Mouse (Mus musculus) lung, postnatal 14 days (tissue): Measurements from ENCODE around the gene Dcun1d2.
A peak's percentile ranks its signal among the peaks of the same experiment; 100 is the strongest.

Experiments used
- DNase-seq: peaks from one replicate; pipeline ENCODE4 v3.0.0; 2021

Gene Dcun1d2

GRCm38 (mm10) chr8:13253413-13253812 is 34.5 kb downstream of the Dcun1d2 start:
- no peak for DNase-seq

DNA sequence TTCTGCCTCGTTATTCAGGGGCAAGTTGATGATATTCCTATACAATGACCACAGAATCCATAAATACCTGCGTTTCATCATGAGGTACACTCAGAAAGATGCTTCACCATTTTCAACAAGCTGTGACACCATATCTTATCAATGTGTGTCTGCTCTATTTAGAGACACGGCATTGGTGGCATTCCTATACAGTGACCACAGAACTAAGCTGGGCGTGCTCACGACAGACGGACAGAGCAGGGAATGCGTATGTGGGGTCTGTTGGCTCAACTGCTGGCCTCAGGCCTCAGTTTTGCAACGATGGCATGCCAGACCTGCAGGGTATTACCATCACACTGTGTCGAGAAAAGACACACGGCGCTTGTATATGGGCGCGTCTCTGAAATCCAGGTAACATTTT is 35.1 kb downstream of the Dcun1d2 start:
- no peak for DNase-seq

- DNase-seq = no peak
These were observed 43.5 kb downstream of the Dcun1d2 start for GRCm38 (mm10) chr8:13244343-13244880.

DNA sequence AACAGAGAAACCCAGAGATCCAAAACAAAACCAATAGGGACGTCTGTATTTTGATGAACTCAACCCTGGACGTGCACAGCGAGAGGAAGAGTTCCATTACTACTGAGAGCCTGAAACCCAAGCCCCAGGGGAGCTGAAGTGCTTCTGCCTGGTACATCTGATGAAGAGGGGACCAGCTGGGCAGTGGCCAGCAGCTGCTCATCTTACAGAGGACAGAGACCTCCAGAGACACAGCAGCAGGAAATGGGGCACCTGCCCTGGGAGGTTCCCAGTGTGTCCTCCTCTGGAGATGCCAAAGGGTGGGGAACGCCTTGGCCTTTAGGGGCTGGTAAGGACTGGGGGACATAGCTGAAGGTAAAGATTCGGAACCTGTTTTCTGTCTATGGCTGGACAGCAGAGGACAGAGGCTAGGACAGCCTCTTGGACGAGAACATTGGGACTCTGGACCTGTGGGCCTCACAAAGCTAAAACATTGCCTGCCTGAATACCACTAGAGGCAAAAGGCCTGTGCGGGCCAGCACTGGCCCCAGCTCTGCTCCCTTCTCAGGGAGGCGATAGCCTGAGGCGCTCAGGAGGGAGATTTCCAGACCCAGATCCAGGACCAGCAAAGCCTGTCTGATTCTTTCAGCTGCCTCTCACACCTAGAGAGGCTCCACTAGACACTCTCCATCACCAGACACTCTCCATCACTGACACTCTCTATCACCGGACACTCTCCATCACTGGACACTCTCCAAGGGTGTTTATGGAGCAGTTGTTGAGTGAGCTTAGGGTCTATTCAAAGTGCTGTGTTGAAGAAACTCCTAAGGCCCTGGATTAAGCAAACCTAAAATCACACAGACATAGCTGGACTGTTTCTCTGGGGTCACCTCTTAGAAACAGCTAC is 44.7 kb downstream of the Dcun1d2 start:
- DNase-seq = no peak

DNA sequence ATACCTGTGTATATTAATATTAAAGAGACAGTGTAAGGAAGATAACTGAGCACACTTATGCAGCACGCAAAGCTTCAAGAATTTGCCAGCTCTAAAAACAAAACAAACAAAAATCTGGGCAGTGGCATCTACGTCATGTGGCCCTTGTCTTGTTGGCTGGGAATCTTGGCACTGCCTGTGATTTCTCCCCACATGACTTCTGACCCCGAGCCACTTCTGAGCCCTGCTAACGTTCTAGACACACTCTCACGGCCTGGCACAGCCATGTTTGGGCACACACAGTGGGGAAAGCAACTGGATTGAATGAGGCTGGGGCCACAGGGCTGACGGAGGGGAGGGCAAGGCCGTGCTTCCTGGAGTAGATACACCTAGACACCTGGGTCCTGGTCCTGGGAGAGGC is 47.2 kb downstream of the Dcun1d2 start:
- DNase-seq = peak; percentile 43

DNA sequence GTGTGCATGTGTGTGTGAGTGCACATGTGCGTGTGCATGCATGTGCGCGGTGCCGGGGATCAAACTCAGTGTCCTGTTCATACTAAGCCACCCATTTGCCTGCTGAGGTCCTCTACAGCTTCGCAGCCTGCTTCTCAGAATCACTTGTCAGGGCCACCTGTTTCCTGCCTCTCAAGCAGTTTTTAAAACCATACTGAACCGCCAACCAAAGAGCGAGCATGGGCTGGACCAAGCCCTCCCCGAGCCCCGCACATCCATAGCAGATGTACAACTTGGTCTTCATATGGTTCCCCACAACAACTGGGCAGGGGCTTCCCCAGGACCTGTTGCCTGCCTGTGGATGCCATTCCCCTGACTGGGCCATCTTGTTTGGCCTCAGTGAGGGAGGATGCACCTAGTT is 47.9 kb downstream of the Dcun1d2 start:
- no peak for DNase-seq

- no peak for DNase-seq
These were observed 53.1 kb downstream of the Dcun1d2 start for GRCm38 (mm10) chr8:13234803-13235202.

DNA sequence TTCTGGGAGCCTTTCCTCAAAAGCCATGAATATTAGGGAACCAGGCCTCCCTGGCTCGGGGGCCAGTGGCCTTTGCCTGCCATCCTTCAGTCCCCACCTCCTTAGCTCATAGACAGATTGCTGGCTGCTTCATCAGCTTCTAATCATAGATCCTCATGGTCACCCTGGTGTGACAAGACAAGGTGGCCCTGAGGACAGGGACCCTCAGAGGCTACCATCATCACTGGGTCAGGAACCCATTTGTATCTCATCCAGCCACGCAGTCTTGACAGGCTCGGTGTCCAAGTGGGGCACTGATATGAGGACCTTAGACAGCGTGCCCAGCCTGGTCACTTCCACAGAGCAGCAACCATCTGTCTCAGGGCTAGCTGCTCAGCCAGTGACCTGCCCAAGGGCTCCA is 57.5 kb downstream of the Dcun1d2 start:
- DNase-seq = no peak

DNA sequence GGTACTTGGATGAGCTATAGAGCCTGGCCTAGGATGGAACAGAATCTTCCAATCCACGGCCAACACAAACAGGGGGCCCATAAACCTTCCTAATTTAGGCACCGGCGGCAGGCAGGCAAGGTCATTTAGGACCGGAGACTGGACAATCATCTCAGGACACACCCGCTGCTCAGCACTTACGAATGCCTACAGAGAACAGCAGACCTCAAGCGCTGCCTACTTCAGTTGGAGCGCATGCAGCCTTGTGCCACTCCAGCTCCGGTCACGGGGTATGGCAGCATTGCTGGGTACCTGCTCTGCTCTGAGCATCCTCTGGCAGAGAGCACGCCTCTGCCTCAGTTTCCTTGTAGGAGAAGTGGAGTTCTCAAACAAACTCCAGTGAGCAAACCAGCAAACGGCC is 58.1 kb downstream of the Dcun1d2 start:
- no peak for DNase-seq

GRCm38 (mm10) chr8:13228923-13229610 is 58.9 kb downstream of the Dcun1d2 start:
- DNase-seq = no peak

DNA sequence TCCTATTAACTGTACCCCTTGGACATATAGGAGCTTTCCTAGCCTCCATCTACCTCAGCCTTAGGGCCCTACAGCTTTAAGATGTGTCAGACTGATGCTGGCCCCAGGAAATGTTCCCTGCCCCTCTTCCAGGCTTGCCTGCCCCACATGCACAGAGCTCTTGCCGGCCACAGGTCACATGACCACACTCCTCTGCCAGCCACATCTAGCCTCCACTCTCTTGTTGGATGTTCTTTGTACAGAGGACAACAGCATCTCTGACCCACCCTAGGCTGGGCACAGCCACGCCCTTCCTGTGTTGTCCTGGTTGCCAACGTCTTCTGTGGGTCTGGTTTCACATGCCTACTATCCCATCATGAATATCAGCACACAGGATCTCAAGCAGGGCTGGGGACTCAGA is 60.7 kb downstream of the Dcun1d2 start:
- no peak for DNase-seq

DNA sequence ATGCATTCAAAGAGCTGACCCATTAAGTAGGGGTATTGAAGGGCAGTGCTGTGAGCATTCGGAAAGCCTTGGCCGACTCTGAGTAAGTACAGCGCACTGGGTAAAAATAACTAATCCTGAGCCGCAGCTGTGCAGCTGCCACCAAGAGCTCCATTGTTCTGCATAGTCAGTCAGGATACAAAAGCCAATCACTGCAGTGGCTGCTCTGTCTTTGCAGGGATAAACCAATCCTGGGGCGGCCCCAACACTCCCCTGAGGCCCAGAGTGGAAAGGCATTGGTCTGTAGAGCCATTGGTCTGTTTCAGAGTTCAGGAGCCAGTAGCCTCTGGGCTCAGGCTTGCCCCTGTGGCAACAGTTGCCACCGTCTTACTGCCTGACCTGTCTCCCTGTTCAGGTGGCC is 61.6 kb downstream of the Dcun1d2 start:
- no peak for DNase-seq

- DNase-seq = no peak
These were observed 63.5 kb downstream of the Dcun1d2 start for GRCm38 (mm10) chr8:13224426-13224825.

- no peak for DNase-seq
These were observed 69.5 kb downstream of the Dcun1d2 start for GRCm38 (mm10) chr8:13218441-13218840.

DNA sequence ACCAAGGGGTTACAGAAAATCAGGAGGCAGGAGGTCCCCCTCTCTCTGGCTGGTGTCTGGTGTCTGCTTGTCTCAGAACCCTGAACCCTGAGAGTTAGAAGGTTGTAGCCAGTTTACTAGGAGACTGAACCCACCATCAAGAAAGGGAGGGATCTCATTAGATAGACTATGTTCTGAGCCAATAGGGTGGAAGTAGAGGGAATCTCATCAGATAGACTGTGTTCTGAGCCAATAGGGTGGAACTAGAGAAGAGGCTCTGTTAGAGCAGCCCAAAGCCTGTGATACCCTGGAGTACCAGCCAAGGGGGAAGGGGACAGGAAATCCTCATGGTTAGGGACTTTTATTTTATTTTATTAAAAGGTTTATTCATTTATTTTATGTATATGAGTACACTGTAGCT is 69.9 kb downstream of the Dcun1d2 start:
- DNase-seq = no peak

GRCm38 (mm10) chr8:13217093-13217492 is 70.8 kb downstream of the Dcun1d2 start:
- no peak for DNase-seq

GRCm38 (mm10) chr8:13216386-13216785 is 71.5 kb downstream of the Dcun1d2 start:
- no peak for DNase-seq

DNA sequence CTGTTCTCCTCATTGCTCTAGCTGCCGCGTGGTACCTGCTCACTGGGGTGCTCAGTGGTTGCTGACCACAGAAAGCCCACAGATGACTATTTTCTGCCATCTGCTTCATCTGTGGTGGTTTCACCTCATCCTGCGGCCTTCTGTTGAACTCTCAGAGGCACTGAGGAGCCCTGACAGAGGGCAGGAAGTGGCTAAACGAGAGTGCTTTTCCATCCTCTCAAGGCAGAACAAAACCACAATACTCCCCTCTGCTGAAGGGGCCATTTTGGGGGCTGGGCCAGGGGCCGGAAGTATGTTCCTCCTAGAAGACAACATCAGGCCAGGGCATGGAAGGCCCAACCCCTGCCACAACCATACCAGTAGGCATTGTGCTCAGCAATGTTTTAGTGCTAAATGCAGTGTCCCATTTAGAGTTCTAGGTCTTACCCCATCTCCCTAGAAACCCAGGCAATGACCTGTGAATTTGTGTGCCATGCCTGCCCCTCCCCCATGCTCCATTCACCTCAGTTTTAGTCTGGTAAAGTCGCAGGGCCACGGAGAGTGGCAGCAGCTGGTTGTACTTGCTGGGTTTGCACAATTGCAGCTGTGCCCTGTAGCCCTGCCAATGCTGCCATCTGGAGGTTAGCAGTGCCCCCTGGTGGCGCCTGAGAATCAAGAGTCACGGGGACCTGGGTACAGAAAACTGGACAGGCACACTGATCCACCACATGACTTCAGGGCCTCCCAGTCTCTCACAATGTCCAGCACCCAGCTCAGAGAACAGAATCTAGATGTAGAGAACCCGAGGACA is 74.3 kb downstream of the Dcun1d2 start:
- peak; percentile 95 for DNase-seq

DNA sequence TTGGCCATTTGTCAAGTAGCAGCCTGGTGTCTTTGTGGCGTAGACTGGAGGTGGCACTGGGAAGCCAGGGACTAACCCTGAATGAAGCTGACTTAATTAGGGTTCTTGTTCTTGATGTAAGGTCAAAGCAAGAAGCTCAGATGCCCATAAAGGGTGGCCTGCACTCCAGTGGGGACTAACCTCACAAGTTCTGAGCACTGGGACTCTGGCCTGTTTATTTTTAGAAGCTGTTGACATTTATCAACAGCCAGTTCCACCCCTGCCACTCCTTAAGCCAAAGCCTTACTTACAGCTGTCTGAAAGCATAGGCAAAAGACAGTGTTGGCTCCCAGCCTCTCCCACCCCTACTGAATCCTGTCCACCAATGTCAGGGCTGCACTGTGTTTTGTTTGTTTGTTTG is 78.2 kb downstream of the Dcun1d2 start:
- peak; percentile 18 for DNase-seq

DNA sequence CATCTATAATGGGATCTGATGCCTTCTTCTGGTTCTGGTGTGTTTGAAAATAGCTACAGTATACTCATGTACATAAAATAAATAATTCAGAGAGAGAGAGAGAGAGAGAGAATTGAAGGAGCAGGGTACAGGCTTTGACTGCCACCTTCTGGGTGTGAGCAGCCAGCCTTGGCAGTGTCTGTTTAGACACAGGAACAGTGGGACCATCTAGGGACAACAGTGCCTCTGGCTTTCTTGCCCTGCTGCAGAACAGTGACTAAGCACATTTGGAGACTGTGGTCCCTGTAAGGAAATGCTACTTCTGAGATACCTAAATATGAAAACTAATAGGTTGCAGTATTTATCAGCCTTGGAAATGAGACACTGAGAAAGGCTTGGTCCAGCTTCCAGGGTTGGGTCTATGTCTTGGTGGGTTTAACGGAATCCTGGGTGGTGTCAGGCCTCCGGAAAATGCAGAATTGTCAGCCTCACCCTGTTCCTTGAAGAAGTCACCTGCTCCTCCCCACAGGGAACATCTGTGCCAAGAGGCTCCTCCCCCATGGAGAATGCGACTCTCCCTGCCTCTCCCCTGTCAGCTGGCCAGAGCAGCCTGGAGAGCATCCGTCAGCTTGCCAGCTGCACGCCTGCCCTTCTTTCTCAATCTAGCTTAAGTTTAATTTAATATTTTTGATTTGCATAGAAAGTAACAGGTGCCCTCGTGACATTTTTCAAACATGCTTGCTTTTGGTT is 79.1 kb downstream of the Dcun1d2 start:
- peak; percentile 37 for DNase-seq

- no peak for DNase-seq
These were observed 81.6 kb downstream of the Dcun1d2 start for GRCm38 (mm10) chr8:13206290-13206689.
